Mouse (Mus musculus): ENCODE measurements around the gene Itga6. TPM values are rescaled to one million over a fixed set of nuclear protein-coding genes. Genes with fewer than 3 reads are reported as not detected.
A peak's percentile ranks its signal among the peaks of the same experiment; 100 is the strongest.

The Itga6 gene
- 93.7 and 111 TPM in 2 replicates for polyA plus RNA-seq (2016; fragmentation: Nextera tagmentation; extraction: Ambion mirVana)

GRCm38 (mm10) chr2:71745610-71746374 is at the start of gene Itga6:
TSS of gene Itga6 (plus strand) at chr2:71745616.
- Histone ChIP-seq H3K27me3 (ENCODE audit: insufficient read depth, poor library complexity, severe bottlenecking) (no peaks in the 10 kb centered on the region), H3K4me3 (no peak within 1 kb of the TSS), H3K27ac (peak within 1 kb of the TSS; percentile 90), H3K9me3 (no peaks in the 10 kb centered on the region), H3K4me1 (peaks cover 70% of the 10 kb centered on the region), H3K36me3 (no peaks in the 10 kb centered on the region)
- no peak for DNase-seq (ENCODE audit: low spot score)
- 67% methylated on average over 6 of the region's 6 CpGs for WGBS

GRCm38 (mm10) chr2:71696776-71697175 is 48.6 kb upstream of the Itga6 start:
- Histone ChIP-seq H3K9me3 (no peaks in the 10 kb centered on the region), H3K4me3 (no peak overlapping the region), H3K27me3 (ENCODE audit: insufficient read depth, poor library complexity, severe bottlenecking) (no peaks in the 10 kb centered on the region), H3K4me1 (peaks cover 27% of the 10 kb centered on the region), H3K27ac (no peak overlapping the region), H3K36me3 (0 out of 2 replicates have a peak, but pooled peaks cover 4% of the 10 kb centered on the region)
- DNase-seq (ENCODE audit: low spot score): no peak
- 97% methylated on average over 1 of the region's 1 CpGs for WGBS

- Histone ChIP-seq H3K27ac (no peak overlapping the region), H3K9me3 (no peaks in the 10 kb centered on the region), H3K4me3 (no peak overlapping the region), H3K4me1 (peaks cover 27% of the 10 kb centered on the region), H3K36me3 (no peaks in the 10 kb centered on the region), H3K27me3 (ENCODE audit: insufficient read depth, poor library complexity, severe bottlenecking) (no peaks in the 10 kb centered on the region)
- WGBS: 73% methylated on average over 8 of the region's 8 CpGs
- DNase-seq (ENCODE audit: low spot score): no peak
Measured at GRCm38 (mm10) chr2:71697408-71698336, 47.7 kb upstream of the Itga6 start.

GRCm38 (mm10) chr2:71698366-71698765 is 47.0 kb upstream of the Itga6 start:
- no peak overlapping the region for H3K4me3 ChIP-seq
- H3K36me3 ChIP-seq: no peaks in the 10 kb centered on the region
- no peak for DNase-seq (ENCODE audit: low spot score)
- no peaks in the 10 kb centered on the region for H3K27me3 ChIP-seq (ENCODE audit: insufficient read depth, poor library complexity, severe bottlenecking)
- peaks cover 27% of the 10 kb centered on the region for H3K4me1 ChIP-seq
- no peak overlapping the region for H3K27ac ChIP-seq
- no peaks in the 10 kb centered on the region for H3K9me3 ChIP-seq
- WGBS: 68% methylated on average over 6 of the region's 6 CpGs

- no peaks in the 10 kb centered on the region for H3K9me3 ChIP-seq
- WGBS: 34% methylated on average over 7 of the region's 7 CpGs
- H3K4me1 ChIP-seq: peaks cover 30% of the 10 kb centered on the region
- H3K36me3 ChIP-seq: no peaks in the 10 kb centered on the region
- H3K4me3 ChIP-seq: no peak overlapping the region
- H3K27me3 ChIP-seq (ENCODE audit: insufficient read depth, poor library complexity, severe bottlenecking): no peaks in the 10 kb centered on the region
- H3K27ac ChIP-seq: no peak overlapping the region
- no peak for DNase-seq (ENCODE audit: low spot score)
Measured at GRCm38 (mm10) chr2:71698942-71699341, 46.5 kb upstream of the Itga6 start.

- Histone ChIP-seq H3K9me3 (no peaks in the 10 kb centered on the region), H3K27ac (no peak overlapping the region), H3K4me1 (peaks cover 22% of the 10 kb centered on the region), H3K27me3 (ENCODE audit: insufficient read depth, poor library complexity, severe bottlenecking) (no peaks in the 10 kb centered on the region), H3K36me3 (no peaks in the 10 kb centered on the region), H3K4me3 (no peak overlapping the region)
- WGBS: 84% methylated on average over 3 of the region's 3 CpGs
- DNase-seq (ENCODE audit: low spot score): no peak
Measured at GRCm38 (mm10) chr2:71701341-71701740, 44.1 kb upstream of the Itga6 start.

GRCm38 (mm10) chr2:71704309-71704708 is 41.1 kb upstream of the Itga6 start:
- no peak overlapping the region for H3K4me3 ChIP-seq
- no peak for DNase-seq (ENCODE audit: low spot score)
- no peaks in the 10 kb centered on the region for H3K36me3 ChIP-seq
- 0 out of 2 replicates have a peak, but pooled peaks cover 4% of the 10 kb centered on the region for H3K4me1 ChIP-seq
- H3K9me3 ChIP-seq: no peaks in the 10 kb centered on the region
- 79% methylated on average over 5 of the region's 5 CpGs for WGBS
- H3K27ac ChIP-seq: no peak overlapping the region
- no peaks in the 10 kb centered on the region for H3K27me3 ChIP-seq (ENCODE audit: insufficient read depth, poor library complexity, severe bottlenecking)

GRCm38 (mm10) chr2:71708886-71709285 is 36.5 kb upstream of the Itga6 start:
- Histone ChIP-seq H3K9me3 (no peaks in the 10 kb centered on the region), H3K4me1 (peaks cover 5% of the 10 kb centered on the region; the same call in 1 of the 2 replicates), H3K27me3 (ENCODE audit: insufficient read depth, poor library complexity, severe bottlenecking) (no peaks in the 10 kb centered on the region), H3K4me3 (no peak overlapping the region), H3K27ac (no peak overlapping the region), H3K36me3 (no peaks in the 10 kb centered on the region)
- no peak for DNase-seq (ENCODE audit: low spot score)
- 80% methylated on average over 5 of the region's 5 CpGs for WGBS

GRCm38 (mm10) chr2:71711640-71712039 is 33.8 kb upstream of the Itga6 start:
- WGBS: 39% methylated on average over 2 of the region's 2 CpGs
- H3K27ac ChIP-seq: no peak overlapping the region
- H3K36me3 ChIP-seq: no peaks in the 10 kb centered on the region
- no peak overlapping the region for H3K4me3 ChIP-seq
- DNase-seq (ENCODE audit: low spot score): no peak
- no peaks in the 10 kb centered on the region for H3K27me3 ChIP-seq (ENCODE audit: insufficient read depth, poor library complexity, severe bottlenecking)
- no peaks in the 10 kb centered on the region for H3K9me3 ChIP-seq
- peaks cover 3% of the 10 kb centered on the region; the same call in 1 of the 2 replicates for H3K4me1 ChIP-seq

GRCm38 (mm10) chr2:71714416-71714815 is 31.0 kb upstream of the Itga6 start:
- Histone ChIP-seq H3K9me3 (no peaks in the 10 kb centered on the region), H3K4me3 (no peak overlapping the region), H3K4me1 (peaks cover 10% of the 10 kb centered on the region), H3K27me3 (ENCODE audit: insufficient read depth, poor library complexity, severe bottlenecking) (no peaks in the 10 kb centered on the region), H3K36me3 (no peaks in the 10 kb centered on the region), H3K27ac (no peak overlapping the region)
- 82% methylated on average over 5 of the region's 5 CpGs for WGBS
- DNase-seq (ENCODE audit: low spot score): no peak

- H3K4me1 ChIP-seq: peaks cover 27% of the 10 kb centered on the region
- H3K4me3 ChIP-seq: no peak overlapping the region
- no peaks in the 10 kb centered on the region for H3K27me3 ChIP-seq (ENCODE audit: insufficient read depth, poor library complexity, severe bottlenecking)
- DNase-seq (ENCODE audit: low spot score): no peak
- H3K9me3 ChIP-seq: no peaks in the 10 kb centered on the region
- no peaks in the 10 kb centered on the region for H3K36me3 ChIP-seq
- peak overlapping the region; percentile 47; the same call in 1 of the 2 replicates for H3K27ac ChIP-seq
- WGBS: 44% methylated on average over 9 of the region's 9 CpGs
Measured at GRCm38 (mm10) chr2:71719005-71719386, 26.4 kb upstream of the Itga6 start.

- H3K27ac ChIP-seq: peak overlapping the region; percentile 47; the same call in 1 of the 2 replicates
- no peaks in the 10 kb centered on the region for H3K36me3 ChIP-seq
- no peak for DNase-seq (ENCODE audit: low spot score)
- no peaks in the 10 kb centered on the region for H3K9me3 ChIP-seq
- no peak overlapping the region for H3K4me3 ChIP-seq
- WGBS: 57% methylated on average over 5 of the region's 5 CpGs
- H3K4me1 ChIP-seq: peaks cover 32% of the 10 kb centered on the region
- H3K27me3 ChIP-seq (ENCODE audit: insufficient read depth, poor library complexity, severe bottlenecking): no peaks in the 10 kb centered on the region
Measured at GRCm38 (mm10) chr2:71719387-71720034, 25.9 kb upstream of the Itga6 start.

All from heart, embryonic 10.5 days (tissue).